Mouse (Mus musculus): ENCODE measurements around the gene BC024978.
A peak's percentile ranks its signal among the peaks of the same experiment; 100 is the strongest.

Gene BC024978

DNA sequence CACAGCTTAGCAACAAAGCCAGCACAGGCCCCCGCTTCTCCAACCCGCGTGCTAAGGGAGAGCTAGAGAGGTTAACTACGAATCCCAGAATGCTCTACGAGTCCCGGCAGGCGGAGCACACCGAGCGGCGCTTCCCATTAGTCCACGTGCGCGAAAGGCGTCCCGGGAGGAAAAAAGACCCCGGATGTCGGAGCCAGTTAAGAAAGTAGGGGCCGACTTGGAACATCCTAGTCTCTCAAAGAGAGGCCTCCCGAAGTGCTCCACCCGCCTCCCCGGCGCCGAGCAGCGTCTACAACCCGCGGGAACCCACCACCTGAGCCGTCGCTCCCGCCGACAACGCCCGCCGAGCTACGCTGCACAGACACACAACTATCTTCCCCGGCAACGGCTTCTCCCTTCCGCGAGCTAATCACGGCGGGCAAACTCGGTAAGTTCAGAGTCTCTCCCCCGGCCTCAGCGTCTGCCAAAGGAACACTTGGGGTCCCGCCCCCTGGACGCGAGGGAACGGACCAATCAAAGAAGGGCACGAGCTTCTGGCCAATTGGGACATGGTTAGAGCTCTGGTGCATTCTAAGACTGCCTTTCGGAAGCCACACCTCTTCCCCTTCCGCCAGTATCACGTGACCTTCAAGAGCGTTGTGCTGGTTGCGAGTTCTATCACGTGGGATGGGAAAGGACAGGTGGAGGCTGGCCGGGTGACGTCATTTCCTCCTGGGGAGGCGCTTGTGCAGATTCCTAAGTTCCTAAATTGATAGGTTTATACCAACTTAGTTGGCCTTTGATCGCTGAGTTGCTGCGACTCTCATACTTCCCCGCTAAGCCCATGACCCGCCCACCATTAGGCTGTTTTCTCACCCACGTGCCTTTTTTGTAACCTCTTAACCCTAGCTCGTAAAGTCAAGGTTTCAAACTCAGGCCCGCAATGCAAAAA is at the start of gene BC024978, which contains the start of gene Snrpa:
Gene BC024978, plus strand, starts transcription at position 101 of the 931 bp plus-strand sequence.
Gene Snrpa, minus strand, starts transcription at position 591 of the 931 bp plus-strand sequence.
- DNase-seq: peak; percentile 100

GRCm38 (mm10) chr7:27153205-27153764 is 42.3 kb upstream of the BC024978 start, which contains the start of gene Cyp2t4:
Cyp2t4 (plus strand) TSS chr7:27153714.
- peak; percentile 38 for DNase-seq

- DNase-seq: peak; percentile 28
Observed at GRCm38 (mm10) chr7:27156005-27156404, 39.6 kb upstream of the BC024978 start.

- DNase-seq: peak; percentile 40
Observed at GRCm38 (mm10) chr7:27158171-27158570, 37.4 kb upstream of the BC024978 start.

- peak; percentile 44 for DNase-seq
Observed at GRCm38 (mm10) chr7:27159256-27159655, 36.3 kb upstream of the BC024978 start.

- peak; percentile 89 for DNase-seq
Observed at GRCm38 (mm10) chr7:27159882-27160281, 35.7 kb upstream of the BC024978 start.

DNA sequence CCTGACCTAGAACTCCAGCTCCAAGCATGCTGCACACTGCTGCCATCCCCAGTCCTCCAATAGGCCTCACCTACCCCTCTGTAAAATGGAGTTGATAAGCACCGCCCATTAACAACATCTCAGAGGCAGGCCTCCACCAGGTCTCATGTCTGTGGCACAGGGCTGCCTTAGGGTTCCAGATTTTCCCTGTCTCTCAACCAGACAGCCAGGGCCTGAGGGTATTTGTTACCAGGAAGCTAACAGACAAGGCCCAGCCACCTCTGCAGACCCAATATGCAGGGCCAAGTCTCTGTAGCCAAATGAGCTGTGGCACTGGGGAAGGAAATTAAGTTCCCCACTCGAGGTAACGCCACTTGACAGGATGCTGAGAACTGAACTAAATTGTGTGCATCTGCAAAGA is 34.7 kb upstream of the BC024978 start:
- DNase-seq: no peak

DNA sequence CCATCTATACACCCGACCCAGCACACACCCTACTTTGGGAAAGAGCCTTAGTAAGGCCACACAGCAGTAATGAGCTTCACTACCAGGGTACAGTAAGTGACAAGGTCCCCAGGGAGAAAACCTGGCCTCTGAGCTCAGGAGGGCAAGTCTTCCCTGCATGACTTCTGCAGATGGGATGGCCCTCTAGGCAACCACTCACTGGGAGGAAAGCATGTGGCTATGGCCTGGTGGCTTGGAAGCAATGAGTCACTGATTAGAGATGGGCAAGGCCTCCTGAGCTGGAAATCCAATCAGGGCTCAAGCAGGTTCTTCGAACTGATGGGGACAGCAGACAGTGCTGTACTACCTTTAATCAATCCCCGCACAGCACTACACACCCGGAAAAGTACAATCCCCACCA is 33.8 kb upstream of the BC024978 start:
- DNase-seq: peak; percentile 40

DNA sequence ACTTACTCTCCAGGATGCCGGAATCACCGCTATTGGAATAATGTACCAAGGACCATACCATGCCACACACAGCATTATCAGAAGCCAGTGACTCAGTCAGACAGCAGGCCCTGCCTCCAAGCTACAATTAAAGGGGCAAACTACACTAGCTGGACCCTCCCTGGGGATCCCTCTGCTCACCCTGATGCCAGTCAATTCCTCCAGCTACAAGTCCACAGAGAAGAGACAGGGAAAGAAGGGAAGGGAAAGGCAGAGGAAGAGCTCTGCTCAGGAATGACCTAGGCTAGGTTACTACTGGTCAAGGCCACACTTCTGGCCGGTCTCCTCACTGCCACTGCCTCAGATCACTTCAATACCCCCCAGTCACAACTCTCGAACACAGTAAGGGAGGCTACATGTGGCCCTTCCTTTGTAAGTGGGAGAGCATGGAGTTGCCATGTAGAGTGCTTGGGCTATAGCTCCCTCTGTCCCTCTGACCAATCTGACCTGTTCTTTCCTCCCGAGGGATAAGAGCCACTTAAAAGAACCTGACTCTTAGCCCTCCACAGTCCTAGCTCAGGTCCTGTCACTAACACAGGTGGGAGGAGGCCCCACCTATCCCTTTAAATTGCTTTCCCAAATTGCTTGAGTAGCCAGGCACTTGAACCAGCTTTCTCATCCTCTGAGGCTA is 32.7 kb upstream of the BC024978 start:
- no peak for DNase-seq

DNA sequence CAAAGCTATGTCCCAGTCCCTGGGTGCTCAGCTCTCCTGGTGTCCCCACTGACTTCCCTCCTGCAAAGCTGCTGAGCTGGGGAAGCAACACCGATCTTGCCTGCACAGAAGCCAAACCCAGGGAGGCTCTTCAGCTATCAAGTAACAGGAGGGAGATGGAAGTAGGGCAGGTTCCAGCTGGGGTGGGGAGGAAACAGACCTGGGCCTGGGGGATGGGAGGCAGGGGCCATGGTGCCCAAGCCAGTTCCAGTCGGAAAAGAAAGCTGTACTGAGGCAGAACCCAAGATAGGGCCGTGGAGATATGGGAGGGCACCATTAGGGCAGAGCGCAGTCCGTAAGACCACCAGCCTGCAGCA is 32.2 kb upstream of the BC024978 start:
- peak; percentile 50 for DNase-seq

GRCm38 (mm10) chr7:27164112-27164947 is 31.3 kb upstream of the BC024978 start:
- DNase-seq: peak; percentile 80

- peak; percentile 84 for DNase-seq
Observed at GRCm38 (mm10) chr7:27165007-27165655, 30.4 kb upstream of the BC024978 start.

DNA sequence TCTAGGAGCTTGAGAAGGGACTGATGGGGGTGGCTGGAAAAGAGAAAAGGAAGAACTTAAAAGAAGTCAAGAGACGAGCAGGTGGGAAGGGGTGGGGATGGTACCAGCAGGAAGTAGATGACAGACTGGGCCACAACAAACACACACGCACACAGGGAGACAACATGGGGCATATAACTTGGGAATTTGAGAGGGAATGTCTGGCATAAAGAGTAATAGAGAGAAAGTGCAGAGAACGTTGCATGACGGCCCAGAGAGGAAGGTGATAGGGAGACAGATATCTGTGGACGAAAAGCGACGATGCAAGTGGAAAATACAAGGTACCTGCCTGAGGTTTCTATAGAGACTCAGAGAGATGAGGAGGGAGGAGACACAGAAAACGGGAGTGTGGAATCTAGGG is 29.9 kb upstream of the BC024978 start:
- no peak for DNase-seq

GRCm38 (mm10) chr7:27166229-27166613 is 29.4 kb upstream of the BC024978 start:
- peak; percentile 88 for DNase-seq

GRCm38 (mm10) chr7:27166614-27167474 is 28.7 kb upstream of the BC024978 start, which contains the start of gene Egln2:
Egln2 (minus strand) TSS chr7:27166802.
- peak; percentile 95 for DNase-seq

DNA sequence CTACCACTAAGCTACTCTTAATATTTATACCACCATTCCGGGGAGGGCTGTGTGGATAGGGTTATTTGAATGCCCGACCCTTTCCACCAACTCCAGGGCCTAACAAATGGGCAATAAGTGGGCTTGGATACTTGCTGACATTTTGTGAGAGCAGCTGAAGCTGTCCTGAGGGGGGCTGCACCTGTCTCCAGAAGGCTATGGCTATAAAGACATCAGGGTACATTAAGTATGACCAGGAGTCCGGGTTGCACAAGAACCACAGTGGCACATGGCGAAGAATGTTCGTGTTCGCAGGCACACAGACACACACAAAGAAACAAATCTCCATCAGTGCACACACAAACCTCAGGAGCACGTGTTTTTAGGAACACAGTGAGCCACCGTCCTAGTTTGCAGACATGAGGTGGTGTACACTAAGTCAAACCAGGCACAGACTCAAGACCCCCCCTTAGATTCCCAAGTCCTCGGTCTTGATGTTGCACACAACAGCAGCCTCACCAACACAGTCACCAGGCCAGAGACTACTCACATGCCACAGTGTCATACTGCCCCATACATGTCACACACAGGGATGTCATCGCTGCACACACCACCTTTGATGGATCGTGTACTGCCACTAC is 28.0 kb upstream of the BC024978 start:
- peak; percentile 56 for DNase-seq

DNA sequence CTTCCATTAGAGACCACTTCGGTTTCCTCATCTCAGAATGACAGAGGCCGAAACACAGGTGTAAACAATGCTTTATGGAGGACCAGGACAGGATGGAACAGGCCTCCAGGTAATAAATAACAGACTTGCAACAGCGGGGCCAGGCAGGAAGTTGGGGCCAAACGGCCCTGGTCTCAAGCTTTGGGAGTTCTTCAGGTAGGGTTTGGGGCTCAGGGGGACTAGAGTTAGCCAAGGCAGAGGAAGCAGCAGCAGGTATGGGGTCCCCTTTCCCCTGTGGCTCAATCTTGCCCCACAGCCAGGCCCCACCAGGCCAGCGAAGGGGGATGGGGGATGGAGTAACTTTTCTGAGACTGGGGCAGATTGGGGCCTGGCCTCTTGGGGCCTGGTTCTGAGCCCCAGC is 27.2 kb upstream of the BC024978 start:
- DNase-seq: peak; percentile 52

GRCm38 (mm10) chr7:27170981-27171380 is 24.6 kb upstream of the BC024978 start:
- DNase-seq: peak; percentile 23

DNA sequence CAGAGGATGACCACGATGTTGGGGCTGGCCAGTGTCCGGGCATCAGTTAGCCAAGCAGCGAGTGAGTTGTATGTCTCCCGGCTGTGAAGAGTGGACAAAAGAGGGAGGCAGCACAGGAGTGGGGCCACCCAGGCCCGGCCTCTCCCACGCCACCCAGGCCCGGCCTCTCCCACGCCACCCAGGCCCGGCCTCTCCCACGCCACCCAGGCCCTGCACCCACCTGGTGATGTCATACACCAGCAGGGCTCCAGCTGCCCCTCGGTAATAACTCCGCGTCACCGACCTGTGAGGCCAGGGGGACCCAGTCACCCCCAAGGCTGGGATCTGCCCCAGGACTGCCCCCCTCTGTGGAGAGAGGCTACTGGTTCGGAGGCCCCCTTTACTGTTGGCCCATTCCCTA is 21.1 kb upstream of the BC024978 start:
- peak; percentile 50 for DNase-seq

DNA sequence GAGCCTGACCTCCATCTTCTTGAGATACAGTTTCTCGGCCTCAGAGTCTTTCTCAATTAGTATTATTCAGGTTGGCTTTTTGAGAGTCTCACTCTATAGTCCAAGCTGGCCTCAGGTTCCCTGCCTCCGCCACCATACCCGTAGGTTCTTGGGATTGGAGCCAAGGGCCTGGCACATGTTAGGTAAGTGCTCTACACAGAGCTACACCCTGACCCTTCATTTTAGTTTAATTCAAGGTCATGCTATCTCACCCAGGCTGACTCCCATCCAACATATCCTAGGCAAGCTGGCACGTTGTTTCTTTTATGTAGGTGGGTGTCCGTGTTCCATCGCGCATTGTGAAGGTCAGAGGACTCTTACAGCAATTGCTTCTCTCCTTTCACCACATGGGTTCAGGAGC is 20.7 kb upstream of the BC024978 start:
- no peak for DNase-seq

DNA sequence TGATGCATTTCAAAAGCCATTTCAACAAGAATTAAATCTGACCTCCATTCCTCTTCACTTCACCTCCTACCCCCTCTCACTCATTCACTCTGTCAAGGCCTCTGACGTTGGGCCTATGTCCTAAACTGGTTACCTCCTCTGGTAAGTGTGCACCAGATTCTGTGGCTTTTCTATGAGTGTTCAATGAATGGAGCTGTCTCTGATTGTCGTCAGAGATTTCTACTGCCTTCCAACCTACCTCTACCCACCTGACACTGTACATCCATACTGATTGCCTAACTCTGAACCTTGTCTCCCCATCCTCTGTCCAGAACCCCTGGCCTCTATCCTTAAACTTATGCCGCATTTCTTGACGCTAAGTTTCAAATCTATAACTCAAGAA is 17.6 kb upstream of the BC024978 start:
- no peak for DNase-seq

Measured in cerebellum, adult 9-11 months (tissue).